Mouse (Mus musculus): ENCODE measurements around the gene Kctd5.

GRCm38 (mm10) chr17:24020696-24021095, 52.6 kb downstream of the Kctd5 start:
- no peak for TF ChIP-seq CTCF (IDR thresholded peaks at IDR 0.05; ENCODE audit: low read depth)
- TF ChIP-seq EP300 (IDR thresholded peaks at IDR 0.05; ENCODE audit: low read depth), result no peak
